Mouse (Mus musculus): Measurements from ENCODE around the gene Acat1. TPM values are rescaled to one million over a fixed set of nuclear protein-coding genes. Genes with fewer than 3 reads are reported as not detected.

Gene Acat1
- polyA plus RNA-seq (2014; fragmentation: Illumina TruSeq; extraction: RNeasy Lipid Tissue Mini Kit (QIAGEN cat#74804); ENCODE audit: low read depth, low replicate concordance): 272 TPM

DNA sequence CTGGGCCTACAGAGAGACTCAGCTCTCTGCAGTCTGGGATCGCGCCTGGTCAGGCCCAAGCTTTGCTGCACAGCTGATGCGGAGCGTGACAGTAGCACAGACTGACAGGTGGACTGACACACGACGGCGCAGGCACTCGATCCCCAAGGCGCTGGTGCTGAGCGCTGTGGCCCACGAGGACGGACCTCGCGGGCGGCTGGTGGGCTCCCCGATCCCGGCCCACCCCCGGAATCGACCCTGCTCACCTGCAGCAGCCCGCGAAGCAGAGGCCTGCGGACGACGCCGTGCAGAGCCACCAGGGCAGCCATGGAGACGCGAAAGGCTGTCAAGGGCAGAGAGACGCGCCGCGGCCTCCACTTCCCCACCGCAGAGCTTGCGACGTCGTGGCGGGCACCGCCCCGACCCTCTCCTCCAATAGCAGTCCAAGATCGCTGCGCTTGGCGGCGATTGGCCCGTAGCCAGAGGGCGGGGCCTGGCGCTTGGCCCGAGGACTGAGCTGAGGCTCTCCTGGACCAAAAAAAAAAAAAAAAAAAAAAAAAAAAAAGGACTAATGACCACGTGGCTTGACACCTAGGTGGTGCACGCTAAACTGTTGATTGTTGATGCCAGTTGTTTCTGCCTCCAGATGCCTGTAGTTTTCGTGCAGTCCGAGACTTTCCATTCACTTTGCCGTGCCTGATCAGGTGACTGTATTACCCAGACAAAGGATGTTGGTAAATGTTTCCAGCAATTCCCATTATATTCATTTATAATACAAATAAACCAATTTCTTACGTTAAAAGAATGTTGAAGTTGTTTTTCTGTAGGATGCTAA is at the start of gene Acat1:
Acat1 (minus strand) TSS at position 415 of the 814 bp plus-strand sequence.

GRCm38 (mm10) chr9:53536558-53537320 is 73.4 kb downstream of the Acat1 start, which contains the start of the genes Atm and Npat:
Gene Atm (minus strand): TSS chr9:53536740.
Gene Npat (plus strand): TSS chr9:53537047.

Other genes starting within 250 kb of the Acat1 start
- 7.4 TPM for gene Kdelc2, start 226.4 kb downstream of the Acat1 start, polyA plus RNA-seq (2014; fragmentation: Illumina TruSeq; extraction: RNeasy Lipid Tissue Mini Kit (QIAGEN cat#74804); ENCODE audit: low read depth, low replicate concordance)
- not detected for gene 4930550C14Rik, start 208.1 kb downstream of the Acat1 start, polyA plus RNA-seq (2014; fragmentation: Illumina TruSeq; extraction: RNeasy Lipid Tissue Mini Kit (QIAGEN cat#74804); ENCODE audit: low read depth, low replicate concordance)
- 2.9 TPM for gene Atm, start 73.6 kb downstream of the Acat1 start, polyA plus RNA-seq (2014; fragmentation: Illumina TruSeq; extraction: RNeasy Lipid Tissue Mini Kit (QIAGEN cat#74804); ENCODE audit: low read depth, low replicate concordance)
- gene Npat, start 73.3 kb downstream of the Acat1 start, polyA plus RNA-seq (2014; fragmentation: Illumina TruSeq; extraction: RNeasy Lipid Tissue Mini Kit (QIAGEN cat#74804); ENCODE audit: low read depth, low replicate concordance): 5.2 TPM
- 26.4 TPM for gene Cul5, start 59.6 kb upstream of the Acat1 start, polyA plus RNA-seq (2014; fragmentation: Illumina TruSeq; extraction: RNeasy Lipid Tissue Mini Kit (QIAGEN cat#74804); ENCODE audit: low read depth, low replicate concordance)
- gene Rab39, start 95.8 kb upstream of the Acat1 start, polyA plus RNA-seq (2014; fragmentation: Illumina TruSeq; extraction: RNeasy Lipid Tissue Mini Kit (QIAGEN cat#74804); ENCODE audit: low read depth, low replicate concordance): 0.82 TPM
- gene Slc35f2, start 161.2 kb upstream of the Acat1 start, polyA plus RNA-seq (2014; fragmentation: Illumina TruSeq; extraction: RNeasy Lipid Tissue Mini Kit (QIAGEN cat#74804); ENCODE audit: low read depth, low replicate concordance): not detected
- gene Sln, start 239.8 kb upstream of the Acat1 start, polyA plus RNA-seq (2014; fragmentation: Illumina TruSeq; extraction: RNeasy Lipid Tissue Mini Kit (QIAGEN cat#74804); ENCODE audit: low read depth, low replicate concordance): not detected